Mouse (Mus musculus): ENCODE measurements around the gene Tprn. TPM values are rescaled to one million over a fixed set of nuclear protein-coding genes. Genes with fewer than 3 reads are reported as not detected.

Gene Tprn
- polyA plus RNA-seq, 2 experiments = 4.9 to 6.1 TPM

DNA sequence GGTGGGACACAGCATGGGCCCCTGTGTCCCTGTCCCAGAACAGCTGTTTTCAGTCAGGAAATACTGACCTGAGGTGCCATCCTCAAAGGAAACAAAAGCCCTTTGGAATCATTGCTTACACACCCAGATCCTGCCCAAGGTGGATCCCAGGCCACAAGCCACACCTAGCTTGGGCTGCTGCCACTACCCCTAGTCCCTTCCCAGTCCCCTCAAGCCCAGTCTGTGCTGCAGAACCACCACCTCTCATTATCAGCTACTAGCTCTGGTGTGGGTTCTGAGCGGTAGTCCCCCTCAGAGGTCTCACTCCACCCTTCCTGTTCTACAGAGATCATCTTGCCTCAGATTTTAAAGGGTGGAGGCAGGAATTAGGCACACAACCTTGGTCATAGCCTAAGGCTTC lies 23.9 kb downstream of the Tprn start:
- WGBS = 64% methylated on average over 1 of the region's 1 CpGs
- ATAC-seq (ENCODE audit: low FRiP score, low read depth) (no peak), DNase-seq (ENCODE audit: low spot score) (no peak)
- H3K4me1 ChIP-seq (ENCODE audit: control insufficient read depth, insufficient read depth, low read length) = no peaks in the 10 kb centered on the region
- peaks cover 37% of the 10 kb centered on the region for H3K27me3 ChIP-seq (ENCODE audit: control insufficient read depth, insufficient read depth, low read length)
- H3K4me3 ChIP-seq (replicated peaks; ENCODE audit: low read length) = no peak overlapping the region
- no peaks in the 10 kb centered on the region for H3K9me3 ChIP-seq (ENCODE audit: control insufficient read depth, low read length)
- no peak overlapping the region for H3K27ac ChIP-seq (replicated peaks; ENCODE audit: low read depth, low read length)
- no peak overlapping the region for H3K9ac ChIP-seq (ENCODE audit: low read depth, low read length, severe bottlenecking)
- H3K36me3 ChIP-seq (ENCODE audit: control insufficient read depth, insufficient read depth, low read length) = peaks cover 47% of the 10 kb centered on the region
- TF ChIP-seq POLR2A (IDR thresholded peaks at IDR 0.05; ENCODE audit: borderline replicate concordance, extremely low read depth, insufficient read depth, insufficient read length) = no peak
- no peak overlapping the region for H3K4me2 ChIP-seq (replicated peaks; ENCODE audit: low read depth, low read length, severe bottlenecking)

GRCm38 (mm10) chr2:25286837-25287636 lies 24.6 kb downstream of the Tprn start:
- Histone ChIP-seq H3K4me1 (ENCODE audit: control insufficient read depth, insufficient read depth, low read length) (no peaks in the 10 kb centered on the region), H3K27ac (replicated peaks; ENCODE audit: low read depth, low read length) (no peak overlapping the region)

DNA sequence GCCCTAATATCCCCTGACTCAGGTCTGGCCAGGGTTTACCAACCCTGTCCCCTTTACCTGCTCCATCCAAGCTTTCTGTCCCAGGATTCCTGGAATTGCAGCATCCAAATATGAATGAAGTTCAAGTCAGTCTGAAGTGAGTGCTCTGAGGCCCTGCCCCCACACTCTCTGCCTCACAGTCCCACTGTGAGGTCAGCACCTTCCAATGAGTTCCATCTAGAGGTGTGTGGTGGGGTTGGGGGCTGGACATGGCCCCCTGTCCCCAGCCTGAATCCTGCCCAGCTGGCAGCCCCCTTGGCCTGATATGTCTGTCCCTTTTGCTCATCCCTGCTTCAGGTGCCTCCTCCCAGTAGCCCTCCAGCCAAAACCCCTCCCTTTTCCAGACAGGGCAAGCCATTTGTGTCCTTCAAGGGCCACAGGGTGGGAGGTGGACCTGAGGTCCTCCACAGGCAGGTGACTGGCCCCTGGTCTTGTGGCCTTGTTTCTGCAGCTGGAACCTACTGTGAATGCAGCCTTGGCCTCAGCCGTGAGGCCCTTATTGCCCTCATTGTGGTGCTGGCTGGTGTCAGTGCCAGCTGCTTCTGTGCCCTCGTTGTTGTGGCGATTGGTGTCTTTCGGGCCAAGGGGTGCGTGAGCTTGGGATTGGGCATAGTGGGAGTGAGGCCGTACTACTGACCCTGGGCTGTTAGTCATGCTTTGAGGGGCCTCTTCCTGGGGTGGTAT lies 25.7 kb downstream of the Tprn start, which contains the start of gene Tmem210:
Tmem210 (plus strand) TSS at position 219 of the 723 bp plus-strand sequence.
- Histone ChIP-seq H3K4me3 (replicated peaks; ENCODE audit: low read length) (no peak within 1 kb of the TSS), H3K27me3 (ENCODE audit: control insufficient read depth, insufficient read depth, low read length) (peaks cover 55% of the 10 kb centered on the region), H3K9me3 (ENCODE audit: control insufficient read depth, low read length) (no peaks in the 10 kb centered on the region), H3K36me3 (ENCODE audit: control insufficient read depth, insufficient read depth, low read length) (peaks cover 31% of the 10 kb centered on the region), H3K4me1 (ENCODE audit: control insufficient read depth, insufficient read depth, low read length) (peaks cover 3% of the 10 kb centered on the region; the same call in 1 of the 2 replicates), H3K9ac (ENCODE audit: low read depth, low read length, severe bottlenecking) (no peak within 1 kb of the TSS), H3K4me2 (replicated peaks; ENCODE audit: low read depth, low read length, severe bottlenecking) (no peak within 1 kb of the TSS), H3K27ac (replicated peaks; ENCODE audit: low read depth, low read length) (no peak within 1 kb of the TSS)
- 82% methylated on average over 6 of the region's 6 CpGs for WGBS
- no peak for ATAC-seq (ENCODE audit: low FRiP score, low read depth)
- no peak for DNase-seq (ENCODE audit: low spot score)
- no peak for TF ChIP-seq POLR2A (IDR thresholded peaks at IDR 0.05; ENCODE audit: borderline replicate concordance, extremely low read depth, insufficient read depth, insufficient read length)

More at GRCm38 (mm10) chr2:25286837-25287636, 24.6 kb downstream of the Tprn start:
- H3K27me3 ChIP-seq (ENCODE audit: control insufficient read depth, insufficient read depth, low read length) = peaks cover 44% of the 10 kb centered on the region
- DNase-seq (ENCODE audit: low spot score) = peak; percentile 36
- WGBS = 54% methylated on average over 7 of the region's 7 CpGs
- ATAC-seq (ENCODE audit: low FRiP score, low read depth) = no peak
- no peak overlapping the region for H3K9ac ChIP-seq (ENCODE audit: low read depth, low read length, severe bottlenecking)
- H3K9me3 ChIP-seq (ENCODE audit: control insufficient read depth, low read length) = no peaks in the 10 kb centered on the region
- no peak overlapping the region for H3K4me2 ChIP-seq (replicated peaks; ENCODE audit: low read depth, low read length, severe bottlenecking)
- H3K4me3 ChIP-seq (replicated peaks; ENCODE audit: low read length) = no peak overlapping the region
- no peak for TF ChIP-seq POLR2A (IDR thresholded peaks at IDR 0.05; ENCODE audit: borderline replicate concordance, extremely low read depth, insufficient read depth, insufficient read length)
- H3K36me3 ChIP-seq (ENCODE audit: control insufficient read depth, insufficient read depth, low read length) = peaks cover 42% of the 10 kb centered on the region

- H3K9me3 ChIP-seq (ENCODE audit: control insufficient read depth, low read length) = no peaks in the 10 kb centered on the region
- H3K27me3 ChIP-seq (ENCODE audit: control insufficient read depth, insufficient read depth, low read length) = peaks cover 58% of the 10 kb centered on the region
- DNase-seq (ENCODE audit: low spot score) (no peak), ATAC-seq (ENCODE audit: low FRiP score, low read depth) (no peak)
- WGBS = 78% methylated on average over 7 of the region's 7 CpGs
- no peak for TF ChIP-seq POLR2A (IDR thresholded peaks at IDR 0.05; ENCODE audit: borderline replicate concordance, extremely low read depth, insufficient read depth, insufficient read length)
- peaks cover 24% of the 10 kb centered on the region for H3K36me3 ChIP-seq (ENCODE audit: control insufficient read depth, insufficient read depth, low read length)
- no peak overlapping the region for H3K4me2 ChIP-seq (replicated peaks; ENCODE audit: low read depth, low read length, severe bottlenecking)
- no peak overlapping the region for H3K27ac ChIP-seq (replicated peaks; ENCODE audit: low read depth, low read length)
- peaks cover 3% of the 10 kb centered on the region; the same call in 1 of the 2 replicates for H3K4me1 ChIP-seq (ENCODE audit: control insufficient read depth, insufficient read depth, low read length)
- H3K9ac ChIP-seq (ENCODE audit: low read depth, low read length, severe bottlenecking) = no peak overlapping the region
- no peak overlapping the region for H3K4me3 ChIP-seq (replicated peaks; ENCODE audit: low read length)
Measured at GRCm38 (mm10) chr2:25288734-25289345, 26.4 kb downstream of the Tprn start.

DNA sequence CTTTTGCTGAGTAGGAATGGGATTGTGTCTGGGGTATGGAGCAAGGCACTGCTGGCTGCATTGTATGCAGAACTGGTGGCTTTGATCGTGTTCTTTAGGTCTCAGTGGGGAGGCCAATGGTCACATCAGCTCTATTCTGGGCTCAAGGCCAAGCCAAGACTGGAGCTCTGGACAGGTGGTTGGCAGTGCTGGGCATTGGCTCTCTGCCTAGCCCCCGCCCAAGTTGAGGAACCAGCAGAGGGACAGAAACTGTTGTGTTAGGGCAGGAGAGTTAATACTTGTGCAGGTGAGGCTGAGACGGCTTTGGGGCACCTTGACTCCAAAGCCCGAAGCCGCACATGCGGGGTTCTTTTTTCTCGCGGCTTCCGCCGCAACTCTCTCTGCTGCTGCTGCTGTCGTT lies 27.2 kb downstream of the Tprn start, which contains the start of gene Lrrc26:
Lrrc26 (plus strand) TSS at position 265 of the 400 bp plus-strand sequence.
- H3K4me2 ChIP-seq (replicated peaks; ENCODE audit: low read depth, low read length, severe bottlenecking) = peak within 1 kb of the TSS; percentile 28; the same call in 1 of the 2 replicates
- DNase-seq (ENCODE audit: low spot score) = no peak
- no peak within 1 kb of the TSS for H3K27ac ChIP-seq (replicated peaks; ENCODE audit: low read depth, low read length)
- no peak within 1 kb of the TSS for H3K9ac ChIP-seq (ENCODE audit: low read depth, low read length, severe bottlenecking)
- peak within 1 kb of the TSS; percentile 18 for H3K4me3 ChIP-seq (replicated peaks; ENCODE audit: low read length)
- peaks cover 58% of the 10 kb centered on the region for H3K27me3 ChIP-seq (ENCODE audit: control insufficient read depth, insufficient read depth, low read length)
- no peak for TF ChIP-seq POLR2A (IDR thresholded peaks at IDR 0.05; ENCODE audit: borderline replicate concordance, extremely low read depth, insufficient read depth, insufficient read length)
- peaks cover 16% of the 10 kb centered on the region for H3K36me3 ChIP-seq (ENCODE audit: control insufficient read depth, insufficient read depth, low read length)
- no peak for ATAC-seq (ENCODE audit: low FRiP score, low read depth)
- peaks cover 3% of the 10 kb centered on the region; the same call in 1 of the 2 replicates for H3K4me1 ChIP-seq (ENCODE audit: control insufficient read depth, insufficient read depth, low read length)
- no peaks in the 10 kb centered on the region for H3K9me3 ChIP-seq (ENCODE audit: control insufficient read depth, low read length)
- WGBS = 4% methylated on average over 11 of the region's 11 CpGs
